Mouse (Mus musculus) kidney, adult 18-20 months (tissue): ENCODE results near the gene Mtmr6.

Experiments used
- DNase-seq: peaks from one replicate; pipeline ENCODE4 v3.0.0; 2021

Gene Mtmr6

GRCm38 (mm10) chr14:60264990-60265876, at the start of gene Mtmr6:
TSS of gene Mtmr6 (plus strand) at chr14:60265228.
- DNase-seq, result peak; percentile 91

GRCm38 (mm10) chr14:60216125-60216524, 48.9 kb upstream of the Mtmr6 start:
- DNase-seq, result no peak

GRCm38 (mm10) chr14:60217616-60218015, 47.4 kb upstream of the Mtmr6 start:
- no peak for DNase-seq

- DNase-seq, result no peak
These were observed 45.1 kb upstream of the Mtmr6 start for GRCm38 (mm10) chr14:60219886-60220285.

- no peak for DNase-seq
These were observed 26.5 kb upstream of the Mtmr6 start for GRCm38 (mm10) chr14:60238551-60238950.

- DNase-seq, result no peak
These were observed 14.7 kb upstream of the Mtmr6 start for GRCm38 (mm10) chr14:60250366-60250765.

GRCm38 (mm10) chr14:60250879-60251278, 14.1 kb upstream of the Mtmr6 start:
- no peak for DNase-seq

GRCm38 (mm10) chr14:60251281-60252003, 13.6 kb upstream of the Mtmr6 start, which contains the start of the genes Nupl1 and Gm49336:
TSS of gene Nupl1 (minus strand) at chr14:60251431.
TSS of gene Gm49336 (minus strand) at chr14:60251507.
- peak; percentile 98 for DNase-seq

- no peak for DNase-seq
These were observed 12.7 kb upstream of the Mtmr6 start for GRCm38 (mm10) chr14:60252004-60253000.

- DNase-seq, result no peak
These were observed 11.6 kb upstream of the Mtmr6 start for GRCm38 (mm10) chr14:60253466-60253865.

- DNase-seq, result no peak
These were observed 10.3 kb upstream of the Mtmr6 start for GRCm38 (mm10) chr14:60254774-60255173.

GRCm38 (mm10) chr14:60256356-60256755, 8.7 kb upstream of the Mtmr6 start:
- no peak for DNase-seq

GRCm38 (mm10) chr14:60257101-60257500, 7.9 kb upstream of the Mtmr6 start:
- no peak for DNase-seq

- no peak for DNase-seq
These were observed 7.2 kb upstream of the Mtmr6 start for GRCm38 (mm10) chr14:60257851-60258250.

GRCm38 (mm10) chr14:60262316-60262715, 2.7 kb upstream of the Mtmr6 start:
- DNase-seq, result no peak

GRCm38 (mm10) chr14:60269333-60269732, 4.3 kb downstream of the Mtmr6 start:
- DNase-seq, result no peak

- no peak for DNase-seq
These were observed 8.3 kb downstream of the Mtmr6 start for GRCm38 (mm10) chr14:60273346-60273745.

GRCm38 (mm10) chr14:60275301-60276276, 10.6 kb downstream of the Mtmr6 start:
- no peak for DNase-seq

- DNase-seq, result no peak
These were observed 21.3 kb downstream of the Mtmr6 start for GRCm38 (mm10) chr14:60286194-60286863.

- no peak for DNase-seq
These were observed 25.3 kb downstream of the Mtmr6 start for GRCm38 (mm10) chr14:60290363-60290762.

- no peak for DNase-seq
These were observed 30.5 kb downstream of the Mtmr6 start for GRCm38 (mm10) chr14:60295531-60295930.
